Mouse (Mus musculus) midbrain, embryonic 14.5 days (tissue): Measurements from ENCODE around the gene Klf16. TPM values are rescaled to one million over a fixed set of nuclear protein-coding genes. Genes with fewer than 3 reads are reported as not detected.

Experiments used
- ATAC-seq: fragments of 200-750 bp; cut with Nextera tagmentation; 2 replicates; pipeline ENCODE4 v1.8.0; 2017; ENCODE audit warnings: moderate number of reproducible peaks, moderate library complexity; ENCODE audit not compliant: low FRiP score, low TSS enrichment
- DNase-seq: peaks from one replicate; pipeline ENCODE4 v3.0.0-alpha.2; 2015
- H3K27ac ChIP-seq: fragments of 300-500 bp; sonication (generic); replicated peaks from 2 replicates; pipeline ENCODE4 v1.5.1; 2014; ENCODE audit warnings: mild to moderate bottlenecking, low read depth, low read length, moderate library complexity
- H3K27me3 ChIP-seq: fragments of 300-500 bp; sonication (generic); 2 replicates; pipeline ENCODE4 v1.6.1; 2014; ENCODE audit warnings: low read length, control low read depth, mixed read lengths; ENCODE audit not compliant: control insufficient read depth, insufficient read depth
- H3K36me3 ChIP-seq: fragments of 300-500 bp; sonication (generic); 2 replicates; pipeline ENCODE4 v1.6.1; 2014; ENCODE audit warnings: low read length, control low read depth; ENCODE audit not compliant: control insufficient read depth, insufficient read depth
- H3K4me1 ChIP-seq: fragments of 300-500 bp; sonication (generic); 2 replicates; pipeline ENCODE4 v1.6.1; 2014; ENCODE audit warnings: mild to moderate bottlenecking, antibody characterized with exemption, low read length, control low read depth; ENCODE audit not compliant: control insufficient read depth, insufficient read depth
- H3K4me2 ChIP-seq: fragments of 300-500 bp; sonication (generic); 2 replicates; pipeline ENCODE4 v1.6.1; 2014; ENCODE audit warnings: mild to moderate bottlenecking, low read length, moderate library complexity
- H3K4me3 ChIP-seq: fragments of 300-500 bp; sonication (generic); replicated peaks from 2 replicates; pipeline ENCODE4 v1.5.1; 2014; ENCODE audit warnings: low read depth, low read length
- H3K9ac ChIP-seq: fragments of 300-500 bp; sonication (generic); replicated peaks from 2 replicates; pipeline ENCODE4 v1.6.1; 2014; ENCODE audit warnings: mild to moderate bottlenecking, low read length, moderate library complexity
- H3K9me3 ChIP-seq: fragments of 300-500 bp; sonication (generic); 2 replicates; pipeline ENCODE4 v1.6.1; 2016; ENCODE audit warnings: low read length, control low read depth, mixed read lengths; ENCODE audit not compliant: control insufficient read depth
- WGBS: fragments of 180-500 bp; shearing (Covaris S2); extraction: QIAGEN DNeasy Blood & Tissue Kit; methylation state at CpG from one replicate; pipeline ENCODE4 v1.1.7; 2014; 5-methylcytosine and 5-hydroxymethylcytosine counted together
- polyA plus RNA-seq: library from polyadenylated mRNA; unstranded; fragments of >200 nt; fragmentation: Nextera tagmentation; extraction: Ambion mirVana; gene quantifications from 2 replicates; pipeline ENCODE4 v1.2.1, GENCODE M21; 2014

The Klf16 gene
- polyA plus RNA-seq, 1 experiment from 2014 or later = 5.0 TPM

- no peaks in the 10 kb centered on the region for H3K27me3 ChIP-seq
- no peak overlapping the region for H3K4me2 ChIP-seq
- no peaks in the 10 kb centered on the region for H3K4me1 ChIP-seq
- H3K9me3 ChIP-seq = no peaks in the 10 kb centered on the region
- DNase-seq (no peak), ATAC-seq (no peak)
- peaks cover 86% of the 10 kb centered on the region for H3K36me3 ChIP-seq
- H3K9ac ChIP-seq = no peak overlapping the region
- H3K27ac ChIP-seq = no peak overlapping the region
- WGBS = 94% methylated on average over 4 of the region's 4 CpGs
- H3K4me3 ChIP-seq = no peak overlapping the region
Observed at GRCm38 (mm10) chr10:80546945-80547344, 30.2 kb downstream of the Klf16 start.

- Histone ChIP-seq H3K4me2 (no peak overlapping the region), H3K9me3 (no peaks in the 10 kb centered on the region), H3K36me3 (peaks cover 96% of the 10 kb centered on the region), H3K9ac (no peak overlapping the region), H3K4me3 (no peak overlapping the region), H3K4me1 (no peaks in the 10 kb centered on the region), H3K27me3 (no peaks in the 10 kb centered on the region), H3K27ac (no peak overlapping the region)
- ATAC-seq (no peak), DNase-seq (no peak)
- 96% methylated on average over 8 of the region's 8 CpGs for WGBS
Observed at GRCm38 (mm10) chr10:80545590-80545989, 31.5 kb downstream of the Klf16 start.

- WGBS = 95% methylated on average over 14 of the region's 14 CpGs
- Histone ChIP-seq H3K27ac (no peak overlapping the region), H3K27me3 (peaks cover 4% of the 10 kb centered on the region; the same call in 1 of the 2 replicates), H3K4me3 (no peak overlapping the region), H3K9me3 (no peaks in the 10 kb centered on the region), H3K4me2 (no peak overlapping the region), H3K4me1 (no peaks in the 10 kb centered on the region), H3K36me3 (peaks cover 79% of the 10 kb centered on the region), H3K9ac (no peak overlapping the region)
- DNase-seq = no peak
- ATAC-seq = no peak
Observed at GRCm38 (mm10) chr10:80543873-80544272, 33.2 kb downstream of the Klf16 start.

- DNase-seq (no peak), ATAC-seq (no peak)
- H3K27me3 ChIP-seq = peaks cover 7% of the 10 kb centered on the region; the same call in 1 of the 2 replicates
- 48% methylated on average over 5 of the region's 5 CpGs for WGBS
- peaks cover 38% of the 10 kb centered on the region for H3K36me3 ChIP-seq
- no peak overlapping the region for H3K27ac ChIP-seq
- H3K4me1 ChIP-seq = no peaks in the 10 kb centered on the region
- no peak overlapping the region for H3K4me2 ChIP-seq
- no peak overlapping the region for H3K9ac ChIP-seq
- no peak overlapping the region for H3K4me3 ChIP-seq
- no peaks in the 10 kb centered on the region for H3K9me3 ChIP-seq
Observed at GRCm38 (mm10) chr10:80539493-80539892, 37.6 kb downstream of the Klf16 start.

GRCm38 (mm10) chr10:80538710-80539394, 38.3 kb downstream of the Klf16 start, which contains the start of gene Atp8b3:
Gene Atp8b3, minus strand, starts transcription at chr10:80539124.
- Histone ChIP-seq H3K36me3 (peaks cover 32% of the 10 kb centered on the region), H3K27me3 (peaks cover 7% of the 10 kb centered on the region; the same call in 1 of the 2 replicates), H3K9me3 (no peaks in the 10 kb centered on the region), H3K9ac (no peak within 1 kb of the TSS), H3K4me1 (no peaks in the 10 kb centered on the region), H3K27ac (no peak within 1 kb of the TSS), H3K4me3 (no peak within 1 kb of the TSS), H3K4me2 (peak within 1 kb of the TSS; percentile 22; the same call in 1 of the 2 replicates)
- DNase-seq (peak; percentile 42), ATAC-seq (peak; percentile 59; the same call in 1 of the 2 replicates)
- 2% methylated on average over 30 of the region's 30 CpGs for WGBS

- Histone ChIP-seq H3K9ac (no peak overlapping the region), H3K4me1 (no peaks in the 10 kb centered on the region), H3K27ac (no peak overlapping the region), H3K36me3 (peaks cover 25% of the 10 kb centered on the region), H3K27me3 (peaks cover 7% of the 10 kb centered on the region; the same call in 1 of the 2 replicates), H3K4me3 (no peak overlapping the region), H3K9me3 (no peaks in the 10 kb centered on the region), H3K4me2 (no peak overlapping the region)
- no peak for DNase-seq
- no peak for ATAC-seq
- WGBS = 56% methylated on average over 5 of the region's 5 CpGs
Observed at GRCm38 (mm10) chr10:80538180-80538579, 38.9 kb downstream of the Klf16 start.

- no peak overlapping the region for H3K9ac ChIP-seq
- H3K36me3 ChIP-seq = 0 out of 2 replicates have a peak, but pooled peaks cover under 1% of the 10 kb centered on the region
- H3K4me1 ChIP-seq = no peaks in the 10 kb centered on the region
- ATAC-seq (no peak), DNase-seq (no peak)
- no peak overlapping the region; the same call in 1 of the 2 replicates for H3K4me2 ChIP-seq
- no peak overlapping the region for H3K4me3 ChIP-seq
- no peaks in the 10 kb centered on the region for H3K9me3 ChIP-seq
- H3K27me3 ChIP-seq = peaks cover 7% of the 10 kb centered on the region; the same call in 1 of the 2 replicates
- WGBS = 12% methylated on average over 13 of the region's 13 CpGs
- H3K27ac ChIP-seq = no peak overlapping the region
Observed at GRCm38 (mm10) chr10:80535711-80536110, 41.4 kb downstream of the Klf16 start.

GRCm38 (mm10) chr10:80535071-80535470, 42.0 kb downstream of the Klf16 start:
- H3K27me3 ChIP-seq = peaks cover 7% of the 10 kb centered on the region; the same call in 1 of the 2 replicates
- H3K9me3 ChIP-seq = no peaks in the 10 kb centered on the region
- peak overlapping the region; percentile 6; the same call in 1 of the 2 replicates for H3K4me2 ChIP-seq
- WGBS = 13% methylated on average over 14 of the region's 14 CpGs
- no peak overlapping the region for H3K27ac ChIP-seq
- no peak overlapping the region for H3K4me3 ChIP-seq
- ATAC-seq (no peak), DNase-seq (no peak)
- H3K9ac ChIP-seq = no peak overlapping the region
- H3K36me3 ChIP-seq = no peaks in the 10 kb centered on the region
- no peaks in the 10 kb centered on the region for H3K4me1 ChIP-seq

GRCm38 (mm10) chr10:80533704-80534103, 43.4 kb downstream of the Klf16 start:
- H3K4me2 ChIP-seq = no peak overlapping the region
- 21% methylated on average over 7 of the region's 7 CpGs for WGBS
- H3K27ac ChIP-seq = no peak overlapping the region
- H3K36me3 ChIP-seq = no peaks in the 10 kb centered on the region
- H3K4me1 ChIP-seq = no peaks in the 10 kb centered on the region
- DNase-seq (peak; percentile 13), ATAC-seq (no peak)
- no peak overlapping the region for H3K9ac ChIP-seq
- H3K4me3 ChIP-seq = no peak overlapping the region
- H3K9me3 ChIP-seq = no peaks in the 10 kb centered on the region
- H3K27me3 ChIP-seq = peaks cover 1% of the 10 kb centered on the region; the same call in 1 of the 2 replicates
